Mouse (Mus musculus) liver, adult 2 months (tissue): Measurements from ENCODE around the gene Vmp1.

Experiments
- CTCF ChIP-seq: fragments of 200-500 bp; IDR thresholded peaks from 2 replicates; pipeline ENCODE4 v1.5.1; 2011; ENCODE audit warnings: low read depth, low read length, control low read depth
- POLR2A ChIP-seq: fragments of 200-500 bp; IDR thresholded peaks from 2 replicates; pipeline ENCODE4 v1.6.1; 2011; ENCODE audit warnings: low read length, control low read depth; ENCODE audit not compliant: insufficient read depth; ENCODE audit errors: extremely low read depth

DNA sequence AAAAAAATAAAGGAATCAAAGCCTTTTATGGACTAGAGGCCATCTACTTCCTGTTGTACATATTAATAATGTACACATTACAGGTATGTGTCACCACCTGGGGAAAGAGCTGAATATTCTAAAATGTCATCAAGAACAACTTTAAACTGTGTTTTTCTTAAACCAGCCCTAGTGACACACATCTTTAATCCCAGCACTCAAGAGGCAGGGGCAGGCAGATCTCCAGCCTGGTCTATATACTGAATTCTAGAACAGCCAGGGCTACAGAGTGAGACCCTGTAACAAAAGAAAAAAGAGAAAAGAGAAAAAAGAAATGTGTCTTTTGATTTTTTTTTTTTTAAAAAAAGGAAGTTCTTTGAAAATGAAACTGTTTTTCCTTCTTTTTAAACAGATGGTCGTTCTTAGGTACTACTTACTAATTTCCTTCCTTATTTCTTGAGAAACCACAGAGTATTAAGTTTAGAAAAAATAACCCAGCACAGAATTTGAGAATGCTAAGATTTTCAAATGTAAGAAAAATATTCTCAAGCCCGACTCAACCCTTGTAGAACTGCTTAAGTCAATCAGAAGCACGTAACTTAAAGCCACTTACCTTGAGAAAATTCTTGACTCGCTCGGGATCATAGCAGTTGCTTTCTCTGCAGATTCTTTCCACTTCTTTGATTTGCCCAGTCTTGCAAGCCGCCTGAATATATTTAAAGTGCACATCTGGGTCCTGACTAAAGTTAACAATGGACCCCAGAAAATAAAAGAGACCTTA, 33.9 kb upstream of the Vmp1 start:
- TF ChIP-seq CTCF, result no peak
- no peak for TF ChIP-seq POLR2A
